Mouse (Mus musculus) erythroblast, embryonic 14.5 days (primary cell): ENCODE measurements around the gene Rad17. TPM values are rescaled to one million over a fixed set of nuclear protein-coding genes. Genes with fewer than 3 reads are reported as not detected.

Experiments
- H3K27me3 ChIP-seq: 2 replicates; pipeline ENCODE4 v1.6.1; 2012; ENCODE audit warnings: inconsistent platforms; ENCODE audit not compliant: control insufficient read depth
- H3K36me3 ChIP-seq: 2 replicates; pipeline ENCODE4 v1.6.1; 2012; ENCODE audit warnings: mild to moderate bottlenecking, inconsistent platforms; ENCODE audit not compliant: control insufficient read depth
- H3K4me1 ChIP-seq: 2 replicates; pipeline ENCODE4 v1.6.1; 2012; ENCODE audit warnings: inconsistent platforms; ENCODE audit not compliant: control insufficient read depth
- H3K4me3 ChIP-seq: replicated peaks from 2 replicates; pipeline ENCODE3; 2012; ENCODE audit warnings: moderate library complexity, mild to moderate bottlenecking, inconsistent platforms
- H3K9me3 ChIP-seq: 2 replicates; pipeline ENCODE4 v1.6.1; 2012; ENCODE audit warnings: low read length, inconsistent platforms, mixed read lengths; ENCODE audit not compliant: control insufficient read depth
- GATA1 ChIP-seq: IDR thresholded peaks from 2 replicates; pipeline ENCODE4 v1.6.1; 2012; ENCODE audit warnings: low read length, inconsistent platforms, mixed read lengths
- TAL1 ChIP-seq: IDR thresholded peaks from 3 replicates; pipeline ENCODE4 v1.6.1; 2012; ENCODE audit warnings: low read length, inconsistent platforms, mixed read lengths
- polyA plus RNA-seq: library from polyadenylated mRNA; stranded (reverse); fragments of >175 nt; gene quantifications from 2 replicates; pipeline ENCODE4 v1.2.3, GENCODE M21; 2012

The Rad17 gene
- polyA plus RNA-seq, 1 experiment = 1.4 TPM

GRCm38 (mm10) chr13:100669291-100670022, 18.6 kb upstream of the Rad17 start, which contains the start of gene Ccdc125:
TSS of gene Ccdc125 (plus strand) at chr13:100669717.
- Histone ChIP-seq H3K9me3 (no peaks in the 10 kb centered on the region), H3K36me3 (peaks cover 17% of the 10 kb centered on the region), H3K4me3 (peak within 1 kb of the TSS; percentile 66), H3K27me3 (peaks cover 26% of the 10 kb centered on the region), H3K4me1 (peaks cover 8% of the 10 kb centered on the region)
- TF ChIP-seq GATA1 (no peak), TAL1 (no peak)

GRCm38 (mm10) chr13:100659864-100660456, 9.1 kb upstream of the Rad17 start:
- H3K4me3 ChIP-seq = no peak overlapping the region
- H3K4me1 ChIP-seq = peaks cover 3% of the 10 kb centered on the region
- no peaks in the 10 kb centered on the region for H3K9me3 ChIP-seq
- peaks cover 43% of the 10 kb centered on the region for H3K36me3 ChIP-seq
- TF ChIP-seq TAL1 = no peak
- no peak for TF ChIP-seq GATA1
- no peaks in the 10 kb centered on the region for H3K27me3 ChIP-seq

GRCm38 (mm10) chr13:100658091-100658490, 7.2 kb upstream of the Rad17 start:
- Histone ChIP-seq H3K36me3 (peaks cover 44% of the 10 kb centered on the region), H3K27me3 (no peaks in the 10 kb centered on the region), H3K4me1 (peaks cover 11% of the 10 kb centered on the region), H3K9me3 (no peaks in the 10 kb centered on the region), H3K4me3 (no peak overlapping the region)
- TF ChIP-seq GATA1 = no peak
- no peak for TF ChIP-seq TAL1

GRCm38 (mm10) chr13:100651439-100652186, 762 bp upstream of the Rad17 start, which contains the start of gene Taf9:
TSS of gene Taf9 (plus strand) at chr13:100651579.
- Histone ChIP-seq H3K4me3 (peak within 1 kb of the TSS; percentile 79), H3K27me3 (no peaks in the 10 kb centered on the region), H3K9me3 (no peaks in the 10 kb centered on the region), H3K36me3 (peaks cover 45% of the 10 kb centered on the region), H3K4me1 (peaks cover 26% of the 10 kb centered on the region)
- TF ChIP-seq TAL1 (no peak), GATA1 (no peak)

- Histone ChIP-seq H3K4me1 (peaks cover 19% of the 10 kb centered on the region), H3K4me3 (no peak overlapping the region), H3K9me3 (no peaks in the 10 kb centered on the region), H3K36me3 (peaks cover 51% of the 10 kb centered on the region), H3K27me3 (no peaks in the 10 kb centered on the region)
- TF ChIP-seq GATA1 = no peak
- no peak for TF ChIP-seq TAL1
Measured at GRCm38 (mm10) chr13:100648223-100648622, 2.6 kb downstream of the Rad17 start.

GRCm38 (mm10) chr13:100642471-100643209, 8.2 kb downstream of the Rad17 start:
- H3K4me1 ChIP-seq = no peaks in the 10 kb centered on the region
- H3K36me3 ChIP-seq = peaks cover 90% of the 10 kb centered on the region
- TF ChIP-seq TAL1 = no peak
- no peak for TF ChIP-seq GATA1
- H3K9me3 ChIP-seq = no peaks in the 10 kb centered on the region
- no peak overlapping the region for H3K4me3 ChIP-seq
- no peaks in the 10 kb centered on the region for H3K27me3 ChIP-seq

GRCm38 (mm10) chr13:100634106-100634691, 16.7 kb downstream of the Rad17 start:
- Histone ChIP-seq H3K4me3 (no peak overlapping the region), H3K27me3 (no peaks in the 10 kb centered on the region), H3K36me3 (peaks cover 81% of the 10 kb centered on the region), H3K9me3 (no peaks in the 10 kb centered on the region), H3K4me1 (peaks cover 2% of the 10 kb centered on the region; the same call in 1 of the 2 replicates)
- TF ChIP-seq GATA1 = no peak
- TF ChIP-seq TAL1 = no peak

- Histone ChIP-seq H3K4me3 (no peak overlapping the region), H3K36me3 (peaks cover 80% of the 10 kb centered on the region)
- no peak for TF ChIP-seq GATA1
- no peak for TF ChIP-seq TAL1
Measured at GRCm38 (mm10) chr13:100622241-100622640, 28.6 kb downstream of the Rad17 start.

More at GRCm38 (mm10) chr13:100622241-100622640, 28.6 kb downstream of the Rad17 start:
- Histone ChIP-seq H3K9me3 (no peaks in the 10 kb centered on the region), H3K27me3 (no peaks in the 10 kb centered on the region), H3K4me1 (peaks cover 3% of the 10 kb centered on the region)
